Mouse (Mus musculus) left cerebral cortex, adult 2 months (tissue): ENCODE data around the gene B4galt4. TPM values are rescaled to one million over a fixed set of nuclear protein-coding genes. Genes with fewer than 3 reads are reported as not detected.
A peak's percentile ranks its signal among the peaks of the same experiment; 100 is the strongest.

ENCODE experiments used
- DNase-seq, 2 experiments: peaks; one replicate each; pipeline ENCODE4 v3.0.0; 2021 to 2022; ENCODE audit warnings: low spot score in 2 of 2, mixed read lengths in 1 of 2; ENCODE audit errors: extremely low spot score in 1 of 2
- H3K27ac ChIP-seq: fragments of 200-600 bp; 2 replicates; pipeline ENCODE4 v1.8.1; 2022
- H3K4me3 ChIP-seq: fragments of 200-600 bp; 2 replicates; pipeline ENCODE4 v1.8.1; 2022
- CTCF ChIP-seq: fragments of 200-600 bp; IDR thresholded peaks from 2 replicates; pipeline ENCODE4 v1.8.1; 2022; ENCODE audit warnings: antibody characterized with exemption, mild to moderate bottlenecking, moderate library complexity
- intact Hi-C: fragments of 180-260 bp; cut with DNase I; formaldehyde crosslinking; loops from one replicate; pipeline ENCODE4 v1.15.1; 2025
- long read RNA-seq, 2 experiments: library from polyadenylated mRNA; stranded (forward); transcript quantifications; one replicate each; pipeline ENCODE4 v2.0.0; 2021; ENCODE audit warnings: borderline mapping rate in 2 of 2
- total RNA-seq, 2 experiments: library from RNA; stranded (reverse); gene quantifications; 2 replicates each; pipeline ENCODE4 v1.2.3; 2021

Gene B4galt4
- 10 to 100 TPM; 21.4 to 23.3 TPM for total RNA-seq
- long read RNA-seq, experiment 1, transcript B4galt4-205 (7 exons, 2,168 nt): minor isoform, 5 of 26 reads
- long read RNA-seq, experiment 1, transcript B4galt4-201 (7 exons, 2,304 nt): major isoform, 12 of 26 reads
- long read RNA-seq, experiment 1, partial matches to known transcripts: 7 of 26 reads
- long read RNA-seq, experiment 1, other reads (novel, unspliced or antisense): 2 of 26 reads
- long read RNA-seq, experiment 2, transcript B4galt4-201 (7 exons, 2,304 nt): major isoform, 8 of 11 reads
- long read RNA-seq, experiment 2, partial matches to known transcripts: 2 of 11 reads
- long read RNA-seq, experiment 2, other reads (novel, unspliced or antisense): 1 of 11 reads

- peak; percentile 34 for TF ChIP-seq CTCF
- DNase-seq: peak; percentile 83 to 87
- peak within 1 kb of the TSS; percentile 87 for H3K4me3 ChIP-seq
- H3K27ac ChIP-seq: peak within 1 kb of the TSS; percentile 87
- intact Hi-C loops: loop anchor here (10.0 kb wide), 1 partner anchor 313 kb away; no protein-coding TSS in a partner anchor
Measured at GRCm38 (mm10) chr16:38742113-38742658, at the start of gene B4galt4. Gene B4galt4 (plus strand): TSS chr16:38742264.

- Histone ChIP-seq H3K4me3 (no peak overlapping the region), H3K27ac (no peak overlapping the region; the same call in 1 of the 2 replicates)
- DNase-seq: no peak
- TF ChIP-seq CTCF: no peak
- intact Hi-C loops: no loop called here
Measured at GRCm38 (mm10) chr16:38694906-38695540, 47.0 kb upstream of the B4galt4 start.

GRCm38 (mm10) chr16:38695557-38695956 lies 46.5 kb upstream of the B4galt4 start:
- Histone ChIP-seq H3K27ac (no peak overlapping the region; the same call in 1 of the 2 replicates), H3K4me3 (no peak overlapping the region)
- TF ChIP-seq CTCF: no peak
- intact Hi-C loops: no loop called here
- no peak for DNase-seq

GRCm38 (mm10) chr16:38697611-38698010 lies 44.5 kb upstream of the B4galt4 start:
- no peak for DNase-seq
- no peak for TF ChIP-seq CTCF
- intact Hi-C loops: no loop called here
- Histone ChIP-seq H3K4me3 (no peak overlapping the region), H3K27ac (no peak overlapping the region)

- Histone ChIP-seq H3K4me3 (no peak overlapping the region), H3K27ac (no peak overlapping the region)
- intact Hi-C loops: no loop called here
- no peak for DNase-seq
- TF ChIP-seq CTCF: no peak
Measured at GRCm38 (mm10) chr16:38700392-38701162, 41.5 kb upstream of the B4galt4 start.

GRCm38 (mm10) chr16:38701492-38702185 lies 40.4 kb upstream of the B4galt4 start:
- no peak overlapping the region for H3K27ac ChIP-seq
- no peak for DNase-seq
- intact Hi-C loops: no loop called here
- no peak for TF ChIP-seq CTCF
- no peak overlapping the region for H3K4me3 ChIP-seq

GRCm38 (mm10) chr16:38702316-38702715 lies 39.7 kb upstream of the B4galt4 start:
- DNase-seq: no peak
- Histone ChIP-seq H3K4me3 (no peak overlapping the region), H3K27ac (no peak overlapping the region)
- intact Hi-C loops: no loop called here
- TF ChIP-seq CTCF: no peak

- TF ChIP-seq CTCF: no peak
- no peak for DNase-seq
- H3K4me3 ChIP-seq: no peak overlapping the region
- intact Hi-C loops: no loop called here
- no peak overlapping the region for H3K27ac ChIP-seq
Measured at GRCm38 (mm10) chr16:38703501-38703900, 38.6 kb upstream of the B4galt4 start.

GRCm38 (mm10) chr16:38705531-38706281 lies 36.4 kb upstream of the B4galt4 start:
- intact Hi-C loops: no loop called here
- peak overlapping the region; percentile 40 for H3K27ac ChIP-seq
- no peak for TF ChIP-seq CTCF
- no peak for DNase-seq
- no peak overlapping the region for H3K4me3 ChIP-seq

- intact Hi-C loops: no loop called here
- DNase-seq: no peak
- no peak overlapping the region; the same call in 1 of the 2 replicates for H3K27ac ChIP-seq
- no peak for TF ChIP-seq CTCF
- H3K4me3 ChIP-seq: no peak overlapping the region
Measured at GRCm38 (mm10) chr16:38706782-38707181, 35.3 kb upstream of the B4galt4 start.

- TF ChIP-seq CTCF: no peak; the same call in 1 of the 2 replicates
- H3K27ac ChIP-seq: no peak overlapping the region
- intact Hi-C loops: no loop called here
- no peak overlapping the region for H3K4me3 ChIP-seq
- no peak for DNase-seq
Measured at GRCm38 (mm10) chr16:38708962-38709520, 33.0 kb upstream of the B4galt4 start.
